Mouse (Mus musculus) embryonic facial prominence, embryonic 14.5 days (tissue): Measurements from ENCODE around the gene Tfam. TPM values are rescaled to one million over a fixed set of nuclear protein-coding genes. Genes with fewer than 3 reads are reported as not detected.

Source experiments
- polyA plus RNA-seq: library from polyadenylated mRNA; unstranded; fragments of >200 nt; fragmentation: Nextera tagmentation; extraction: Ambion mirVana; gene quantifications from 2 replicates; pipeline ENCODE4 v1.2.1, GENCODE M21; 2014

Gene Tfam
- polyA plus RNA-seq, 1 experiment from 2014 or later, result 56.5 TPM

Other genes starting within 250 kb of the Tfam start
- 44.8 and 54.3 TPM in 2 replicates for gene Bicc1, start 78.6 kb downstream of the Tfam start, polyA plus RNA-seq
- gene Ube2d1, start 47.0 kb upstream of the Tfam start, polyA plus RNA-seq, result 72.8 and 80.1 TPM in 2 replicates
- gene Cisd1, start 106.7 kb upstream of the Tfam start, polyA plus RNA-seq, result 89.2 and 99.6 TPM in 2 replicates
- 11.9 and 12.3 TPM in 2 replicates for gene Ipmk, start 109.5 kb upstream of the Tfam start, polyA plus RNA-seq